Mouse (Mus musculus) liver, postnatal 0 days (tissue): Measurements from ENCODE around the gene Gpr146.

Source experiments
- CTCF ChIP-seq: sonication (generic); IDR thresholded peaks from 2 replicates; pipeline ENCODE4 v1.5.1; 2016; ENCODE audit warnings: antibody characterized with exemption, low read depth
- EP300 ChIP-seq: IDR thresholded peaks from 2 replicates; pipeline ENCODE4 v1.6.1; 2016; ENCODE audit warnings: antibody characterized with exemption, low read depth, mild to moderate bottlenecking

DNA sequence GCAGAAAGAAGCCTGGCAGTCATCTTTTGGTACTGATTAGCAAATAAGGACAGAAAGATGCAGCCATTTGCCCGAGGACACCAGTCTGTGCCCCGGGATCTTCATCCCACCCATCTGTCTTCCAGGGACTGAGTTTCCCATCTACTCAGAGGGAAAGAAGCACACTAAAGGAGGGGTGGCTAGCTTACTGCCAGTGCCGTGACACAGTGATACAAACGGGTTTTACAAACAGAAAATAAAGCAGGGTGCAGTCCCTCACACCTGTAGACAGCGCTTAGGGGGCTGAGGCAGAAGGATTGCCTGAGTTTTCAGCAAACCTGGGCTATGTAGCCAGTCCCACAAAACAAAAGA lies 32.2 kb upstream of the Gpr146 start:
- TF ChIP-seq CTCF = no peak
- no peak for TF ChIP-seq EP300
